Mouse (Mus musculus) heart, postnatal 0 days (tissue): Measurements from ENCODE around the gene Ssh2. TPM values are rescaled to one million over a fixed set of nuclear protein-coding genes. Genes with fewer than 3 reads are reported as not detected.

Experiments
- ATAC-seq: fragments of 200-750 bp; cut with Nextera tagmentation; 2 replicates; pipeline ENCODE4 v1.8.0; 2017; ENCODE audit warnings: low read depth, moderate number of reproducible peaks, moderate library complexity; ENCODE audit not compliant: insufficient read depth
- DNase-seq: peaks from one replicate; pipeline ENCODE4 v3.0.0-alpha.2; 2016; ENCODE audit warnings: low spot score
- H3K27ac ChIP-seq: fragments of 300-500 bp; sonication (generic); 2 replicates; pipeline ENCODE4 v1.5.1; 2014; ENCODE audit warnings: low read depth, mild to moderate bottlenecking
- H3K27me3 ChIP-seq: fragments of 300-500 bp; sonication (generic); 2 replicates; pipeline ENCODE4 v1.6.1; 2014; ENCODE audit warnings: low read length, mixed read lengths; ENCODE audit not compliant: control insufficient read depth, insufficient read depth
- H3K36me3 ChIP-seq: fragments of 300-500 bp; sonication (generic); replicated peaks from 2 replicates; pipeline ENCODE4 v1.6.1; 2014; ENCODE audit warnings: low read length, mixed read lengths; ENCODE audit not compliant: control insufficient read depth, insufficient read depth
- H3K4me1 ChIP-seq: fragments of 300-500 bp; sonication (generic); 2 replicates; pipeline ENCODE4 v1.6.1; 2014; ENCODE audit warnings: antibody characterized with exemption; ENCODE audit not compliant: control insufficient read depth, insufficient read depth
- H3K4me2 ChIP-seq: fragments of 300-500 bp; sonication (generic); 2 replicates; pipeline ENCODE4 v1.6.1; 2014; ENCODE audit warnings: low read depth, mild to moderate bottlenecking, low read length, moderate library complexity
- H3K4me3 ChIP-seq: fragments of 300-500 bp; sonication (generic); 2 replicates; pipeline ENCODE4 v1.5.1; 2014; ENCODE audit warnings: low read depth, low read length
- H3K9ac ChIP-seq: fragments of 300-500 bp; sonication (generic); replicated peaks from 2 replicates; pipeline ENCODE4 v1.6.1; 2014; ENCODE audit warnings: low read depth, low read length, mixed read lengths
- H3K9me3 ChIP-seq: fragments of 300-500 bp; sonication (generic); replicated peaks from 2 replicates; pipeline ENCODE4 v1.6.1; 2016; ENCODE audit warnings: low read length; ENCODE audit not compliant: control insufficient read depth
- CTCF ChIP-seq: IDR thresholded peaks from 2 replicates; pipeline ENCODE4 v1.5.1; 2016; ENCODE audit warnings: antibody characterized with exemption, control low read depth, low read depth
- EP300 ChIP-seq: IDR thresholded peaks from 2 replicates; pipeline ENCODE4 v1.6.1; 2016; ENCODE audit warnings: antibody characterized with exemption, low read depth
- WGBS: fragments of 180-500 bp; shearing (Covaris S2); extraction: QIAGEN DNeasy Blood & Tissue Kit; methylation state at CpG from one replicate; pipeline ENCODE4 v1.1.7; 2014; 5-methylcytosine and 5-hydroxymethylcytosine counted together
- polyA plus RNA-seq: library from polyadenylated mRNA; unstranded; fragments of >200 nt; fragmentation: Nextera tagmentation; extraction: Ambion mirVana; gene quantifications from 2 replicates; pipeline ENCODE4 v1.2.1, GENCODE M21; 2015
- total RNA-seq: library from RNA; depleted of rRNA; stranded (reverse); fragments of >200 nt; gene quantifications from 2 replicates; pipeline ENCODE4 v1.2.3, GENCODE M21; 2014; ENCODE audit warnings: low replicate concordance

Ssh2 gene
- total and polyA plus RNA-seq, 2 experiments from 2014 or later: 21.0 to 60.6 TPM

GRCm38 (mm10) chr11:77423175-77423859, 207.2 kb downstream of the Ssh2 start:
- H3K9me3 ChIP-seq: no peaks in the 10 kb centered on the region
- H3K36me3 ChIP-seq: peaks cover 57% of the 10 kb centered on the region
- DNase-seq (peak; percentile 93), ATAC-seq (peak; percentile 99)
- H3K4me2 ChIP-seq: no peak overlapping the region
- WGBS: 13% methylated on average over 4 of the region's 4 CpGs
- peak overlapping the region; percentile 95 for H3K27ac ChIP-seq
- H3K4me3 ChIP-seq: no peak overlapping the region
- no peaks in the 10 kb centered on the region for H3K27me3 ChIP-seq
- H3K4me1 ChIP-seq: peaks cover 25% of the 10 kb centered on the region
- no peak overlapping the region for H3K9ac ChIP-seq
- TF ChIP-seq EP300: peak; percentile 88
- TF ChIP-seq CTCF: no peak

GRCm38 (mm10) chr11:77428446-77428845, 212.4 kb downstream of the Ssh2 start:
- DNase-seq (no peak), ATAC-seq (no peak)
- Histone ChIP-seq H3K9ac (no peak overlapping the region), H3K9me3 (no peaks in the 10 kb centered on the region), H3K27ac (peak overlapping the region; percentile 51; the same call in 1 of the 2 replicates), H3K4me1 (peaks cover 3% of the 10 kb centered on the region; the same call in 1 of the 2 replicates), H3K4me3 (no peak overlapping the region), H3K4me2 (no peak overlapping the region), H3K36me3 (peaks cover 78% of the 10 kb centered on the region), H3K27me3 (no peaks in the 10 kb centered on the region)
- WGBS: 63% methylated on average over 1 of the region's 1 CpGs
- TF ChIP-seq EP300 (no peak), CTCF (no peak)

- no peak overlapping the region for H3K9ac ChIP-seq
- TF ChIP-seq CTCF: no peak
- ATAC-seq: no peak
- peaks cover 14% of the 10 kb centered on the region for H3K4me1 ChIP-seq
- peaks cover 52% of the 10 kb centered on the region for H3K36me3 ChIP-seq
- no peak overlapping the region for H3K27ac ChIP-seq
- no peaks in the 10 kb centered on the region for H3K9me3 ChIP-seq
- DNase-seq: no peak
- no peak overlapping the region for H3K4me2 ChIP-seq
- no peaks in the 10 kb centered on the region for H3K27me3 ChIP-seq
- WGBS: 89% methylated on average over 2 of the region's 2 CpGs
- no peak overlapping the region for H3K4me3 ChIP-seq
Measured at GRCm38 (mm10) chr11:77437026-77437425, 220.9 kb downstream of the Ssh2 start.

- H3K4me1 ChIP-seq: peaks cover 44% of the 10 kb centered on the region
- peaks cover 49% of the 10 kb centered on the region for H3K36me3 ChIP-seq
- ATAC-seq (no peak), DNase-seq (peak; percentile 48)
- H3K9me3 ChIP-seq: no peaks in the 10 kb centered on the region
- no peak for TF ChIP-seq CTCF
- no peak for TF ChIP-seq EP300
- no peak overlapping the region for H3K4me2 ChIP-seq
- H3K9ac ChIP-seq: no peak overlapping the region
- H3K27ac ChIP-seq: peak overlapping the region; percentile 66
- H3K27me3 ChIP-seq: no peaks in the 10 kb centered on the region
- WGBS: 39% methylated on average over 9 of the region's 9 CpGs
- H3K4me3 ChIP-seq: no peak overlapping the region
Measured at GRCm38 (mm10) chr11:77440081-77440480, 224.0 kb downstream of the Ssh2 start.

- Histone ChIP-seq H3K27me3 (no peaks in the 10 kb centered on the region), H3K4me2 (no peak overlapping the region), H3K27ac (peak overlapping the region; percentile 66), H3K4me1 (peaks cover 45% of the 10 kb centered on the region), H3K9me3 (no peaks in the 10 kb centered on the region), H3K9ac (no peak overlapping the region), H3K36me3 (peaks cover 49% of the 10 kb centered on the region), H3K4me3 (no peak overlapping the region)
- TF ChIP-seq CTCF: no peak
- TF ChIP-seq EP300: no peak
- WGBS: 57% methylated on average over 8 of the region's 8 CpGs
- no peak for DNase-seq
- ATAC-seq: no peak
Measured at GRCm38 (mm10) chr11:77441020-77441419, 224.9 kb downstream of the Ssh2 start.
